Mouse (Mus musculus) intestine, postnatal 0 days (tissue): ENCODE data around the gene Kctd19. TPM values are rescaled to one million over a fixed set of nuclear protein-coding genes. Genes with fewer than 3 reads are reported as not detected.

Experiments
- ATAC-seq: fragments of 200-750 bp; cut with Nextera tagmentation; 2 replicates; pipeline ENCODE4 v1.8.0; 2017; ENCODE audit warnings: mild to moderate bottlenecking, moderate TSS enrichment, moderate library complexity
- H3K27ac ChIP-seq: fragments of 300-500 bp; sonication (generic); 2 replicates; pipeline ENCODE4 v1.5.1; 2014; ENCODE audit warnings: mild to moderate bottlenecking, low read depth, low read length, moderate library complexity
- H3K27me3 ChIP-seq: fragments of 300-500 bp; sonication (generic); replicated peaks from 2 replicates; pipeline ENCODE4 v1.6.1; 2014; ENCODE audit warnings: low read length, mixed read lengths; ENCODE audit not compliant: control insufficient read depth, insufficient read depth
- H3K36me3 ChIP-seq: fragments of 300-500 bp; sonication (generic); 2 replicates; pipeline ENCODE4 v1.6.1; 2014; ENCODE audit warnings: mild to moderate bottlenecking, moderate library complexity; ENCODE audit not compliant: control insufficient read depth, insufficient read depth
- H3K4me1 ChIP-seq: fragments of 300-500 bp; sonication (generic); replicated peaks from 2 replicates; pipeline ENCODE4 v1.6.1; 2014; ENCODE audit warnings: antibody characterized with exemption, low read length, mixed read lengths; ENCODE audit not compliant: control insufficient read depth, insufficient read depth
- H3K4me2 ChIP-seq: fragments of 300-500 bp; sonication (generic); replicated peaks from 2 replicates; pipeline ENCODE4 v1.6.1; 2014; ENCODE audit warnings: low read depth, mild to moderate bottlenecking, moderate library complexity
- H3K4me3 ChIP-seq: fragments of 300-500 bp; sonication (generic); 2 replicates; pipeline ENCODE4 v1.5.1; 2014; ENCODE audit warnings: low read depth, low read length
- H3K9ac ChIP-seq: fragments of 300-500 bp; sonication (generic); 2 replicates; pipeline ENCODE4 v1.6.1; 2014; ENCODE audit warnings: mild to moderate bottlenecking, low read depth, low read length
- H3K9me3 ChIP-seq: fragments of 300-500 bp; sonication (generic); 2 replicates; pipeline ENCODE4 v1.6.1; 2016; ENCODE audit warnings: mixed run types; ENCODE audit not compliant: control insufficient read depth
- CTCF ChIP-seq: sonication (generic); IDR thresholded peaks from 2 replicates; pipeline ENCODE4 v1.5.1; 2016; ENCODE audit warnings: low read depth, mild to moderate bottlenecking, control low read depth, antibody characterized with exemption, moderate library complexity
- WGBS: fragments of 180-500 bp; shearing (Covaris S2); extraction: QIAGEN DNeasy Blood & Tissue Kit; methylation state at CpG from one replicate; pipeline ENCODE4 v1.1.7; 2014; 5-methylcytosine and 5-hydroxymethylcytosine counted together
- polyA plus RNA-seq: library from polyadenylated mRNA; unstranded; fragments of >200 nt; fragmentation: Nextera tagmentation; extraction: Ambion mirVana; gene quantifications from 2 replicates; pipeline ENCODE4 v1.2.1, GENCODE M21; 2015

Kctd19 gene
- polyA plus RNA-seq, 1 experiment from 2014 or later = 0.07 TPM

GRCm38 (mm10) chr8:105349096-105349771, 64.1 kb downstream of the Kctd19 start:
- ATAC-seq = no peak
- peak overlapping the region; percentile 74 for H3K4me3 ChIP-seq
- H3K9me3 ChIP-seq = no peaks in the 10 kb centered on the region
- TF ChIP-seq CTCF = no peak
- H3K4me1 ChIP-seq = peaks cover 17% of the 10 kb centered on the region
- peak overlapping the region; percentile 42 for H3K9ac ChIP-seq
- H3K4me2 ChIP-seq = peak overlapping the region; percentile 95
- H3K36me3 ChIP-seq = no peaks in the 10 kb centered on the region
- peaks cover 14% of the 10 kb centered on the region; the same call in 1 of the 2 replicates for H3K27me3 ChIP-seq
- no peak overlapping the region for H3K27ac ChIP-seq
- under 1% methylated on average over 35 of the region's 48 CpGs for WGBS

GRCm38 (mm10) chr8:105348450-105349095, 64.7 kb downstream of the Kctd19 start, which contains the start of gene Slc9a5:
Slc9a5 (plus strand) TSS chr8:105348843.
- Histone ChIP-seq H3K27me3 (peaks cover 14% of the 10 kb centered on the region; the same call in 1 of the 2 replicates), H3K9ac (peak within 1 kb of the TSS; percentile 64), H3K4me1 (peaks cover 17% of the 10 kb centered on the region), H3K4me2 (peak within 1 kb of the TSS; percentile 95), H3K27ac (peak within 1 kb of the TSS; percentile 77), H3K4me3 (peak within 1 kb of the TSS; percentile 74), H3K36me3 (no peaks in the 10 kb centered on the region), H3K9me3 (no peaks in the 10 kb centered on the region)
- ATAC-seq = no peak
- peak; percentile 44 for TF ChIP-seq CTCF
- WGBS = under 1% methylated on average over 34 of the region's 34 CpGs

DNA sequence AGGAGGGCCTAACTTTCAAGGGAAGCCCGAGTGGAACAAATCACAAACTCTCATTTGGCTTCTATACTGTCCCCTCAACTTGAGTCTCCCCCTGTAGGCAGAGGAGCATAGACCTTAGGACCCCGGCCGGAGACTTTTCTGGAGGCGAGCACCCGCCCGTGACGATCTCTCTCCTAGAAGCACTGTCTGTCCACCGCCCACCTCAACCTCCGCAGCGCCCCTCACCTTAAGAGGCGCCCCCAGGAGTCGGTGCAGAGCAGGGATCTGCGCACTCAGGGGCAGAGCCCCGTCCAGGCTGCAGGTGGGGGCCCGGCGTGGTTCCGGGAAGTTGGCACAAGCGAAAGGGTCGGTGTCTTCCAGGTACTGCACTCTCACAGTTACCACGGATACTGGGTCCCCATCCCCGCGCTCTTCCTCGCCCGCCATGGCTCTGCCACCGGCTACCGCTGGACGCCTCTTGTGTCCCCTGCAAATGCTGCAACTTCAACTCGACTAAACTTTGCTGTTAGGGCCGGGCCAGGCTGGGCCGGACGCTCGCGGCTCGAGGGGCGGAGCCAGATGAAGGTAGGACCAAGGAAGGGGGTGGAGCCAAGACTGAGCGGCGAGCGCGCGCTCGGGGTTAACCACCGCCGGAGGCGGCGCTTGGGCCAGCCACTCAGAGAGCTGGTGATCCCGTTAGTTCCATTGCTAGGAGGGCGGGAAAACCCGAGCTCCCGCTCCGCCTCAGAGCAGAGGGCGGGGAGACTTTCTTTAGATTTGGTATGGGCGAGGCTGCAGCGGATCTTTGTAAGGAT, 65.7 kb downstream of the Kctd19 start, which contains the start of gene Fhod1:
Gene Fhod1 (minus strand): TSS at position 526 of the 794 bp plus-strand sequence.
- peak within 1 kb of the TSS; percentile 74 for H3K4me3 ChIP-seq
- WGBS = under 1% methylated on average over 53 of the region's 53 CpGs
- peak within 1 kb of the TSS; percentile 77 for H3K27ac ChIP-seq
- peaks cover 14% of the 10 kb centered on the region; the same call in 1 of the 2 replicates for H3K27me3 ChIP-seq
- peak; percentile 58 for TF ChIP-seq CTCF
- peaks cover 17% of the 10 kb centered on the region for H3K4me1 ChIP-seq
- H3K9ac ChIP-seq = peak within 1 kb of the TSS; percentile 64
- H3K4me2 ChIP-seq = peak within 1 kb of the TSS; percentile 95
- no peaks in the 10 kb centered on the region for H3K36me3 ChIP-seq
- H3K9me3 ChIP-seq = no peaks in the 10 kb centered on the region
- peak; percentile 87 for ATAC-seq

DNA sequence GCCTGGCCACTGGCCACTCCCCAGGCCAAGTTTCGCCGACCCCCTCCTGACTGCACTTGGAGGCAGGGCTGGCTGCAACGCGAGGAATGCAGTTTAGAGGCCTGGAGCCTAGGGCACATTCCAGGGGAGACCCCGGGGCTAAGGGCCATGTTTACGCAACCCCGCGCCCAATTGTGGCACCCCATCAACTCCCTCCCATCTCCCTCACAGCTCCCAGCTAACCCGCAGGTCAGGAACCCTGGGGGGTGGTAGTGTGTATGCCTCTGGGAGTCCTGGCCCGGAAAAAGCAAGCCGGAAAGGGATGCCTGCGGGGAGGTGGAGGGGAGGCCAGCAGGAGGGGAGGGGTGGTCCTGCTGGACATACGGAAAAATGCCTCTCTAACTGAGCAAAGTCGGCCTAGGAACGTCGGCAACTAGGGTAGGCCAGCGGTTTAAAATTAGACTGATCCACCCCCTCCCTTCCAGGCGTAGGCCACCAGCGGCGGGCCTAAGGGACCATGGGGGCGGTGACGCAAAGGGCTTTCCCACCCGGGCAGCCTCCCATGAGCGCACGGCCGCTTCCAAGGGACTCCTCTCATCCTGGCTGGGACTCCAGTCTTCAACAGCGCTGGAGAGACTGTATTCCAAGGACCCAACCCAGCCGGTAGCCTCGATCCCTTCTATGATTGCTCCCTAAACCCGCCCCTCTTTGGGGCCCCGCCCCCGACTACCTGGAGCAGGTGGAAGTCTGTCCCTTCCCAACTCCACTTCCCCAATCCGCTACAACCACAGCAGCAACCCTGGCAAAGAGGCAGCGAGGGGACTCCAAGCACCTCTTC, 66.5 kb downstream of the Kctd19 start:
- no peak for TF ChIP-seq CTCF
- peak; percentile 64 for ATAC-seq
- 3% methylated on average over 29 of the region's 34 CpGs for WGBS
- H3K27ac ChIP-seq = peak overlapping the region; percentile 77
- H3K4me2 ChIP-seq = peak overlapping the region; percentile 95
- H3K9ac ChIP-seq = peak overlapping the region; percentile 64
- no peaks in the 10 kb centered on the region for H3K9me3 ChIP-seq
- peaks cover 14% of the 10 kb centered on the region; the same call in 1 of the 2 replicates for H3K27me3 ChIP-seq
- peaks cover 17% of the 10 kb centered on the region for H3K4me1 ChIP-seq
- H3K4me3 ChIP-seq = peak overlapping the region; percentile 74
- no peaks in the 10 kb centered on the region for H3K36me3 ChIP-seq

- peaks cover 17% of the 10 kb centered on the region for H3K4me1 ChIP-seq
- WGBS = 40% methylated on average over 7 of the region's 7 CpGs
- peak overlapping the region; percentile 46; the same call in 1 of the 2 replicates for H3K27ac ChIP-seq
These were observed 68.0 kb downstream of the Kctd19 start for GRCm38 (mm10) chr8:105345061-105345975.

More at GRCm38 (mm10) chr8:105345061-105345975, 68.0 kb downstream of the Kctd19 start:
- no peak for TF ChIP-seq CTCF
- H3K27me3 ChIP-seq = peaks cover 7% of the 10 kb centered on the region; the same call in 1 of the 2 replicates
- no peak overlapping the region for H3K9ac ChIP-seq
- no peaks in the 10 kb centered on the region for H3K9me3 ChIP-seq
- no peak overlapping the region for H3K4me3 ChIP-seq
- no peaks in the 10 kb centered on the region for H3K36me3 ChIP-seq
- peak overlapping the region; percentile 95 for H3K4me2 ChIP-seq
- no peak for ATAC-seq
